Mouse (Mus musculus) midbrain, embryonic 16.5 days (tissue): ENCODE data around the gene Acvr2a. TPM values are rescaled to one million over a fixed set of nuclear protein-coding genes. Genes with fewer than 3 reads are reported as not detected.

ENCODE experiments used
- ATAC-seq: fragments of 200-750 bp; cut with Nextera tagmentation; 2 replicates; pipeline ENCODE4 v1.8.0; 2017; ENCODE audit warnings: moderate TSS enrichment
- H3K27ac ChIP-seq: fragments of 300-500 bp; sonication (generic); 2 replicates; pipeline ENCODE4 v1.5.1; 2014; ENCODE audit warnings: mild to moderate bottlenecking, low read length, mixed read lengths
- H3K27me3 ChIP-seq: fragments of 300-500 bp; sonication (generic); 2 replicates; pipeline ENCODE4 v1.6.1; 2014; ENCODE audit warnings: low read depth, low read length, mixed read lengths; ENCODE audit not compliant: control insufficient read depth, insufficient read depth
- H3K36me3 ChIP-seq: fragments of 300-500 bp; sonication (generic); 2 replicates; pipeline ENCODE4 v1.6.1; 2014; ENCODE audit warnings: mild to moderate bottlenecking, low read length, moderate library complexity, mixed read lengths; ENCODE audit not compliant: control insufficient read depth, insufficient read depth
- H3K4me1 ChIP-seq: fragments of 300-500 bp; sonication (generic); 2 replicates; pipeline ENCODE4 v1.6.1; 2014; ENCODE audit warnings: mild to moderate bottlenecking, low read length, mixed read lengths; ENCODE audit not compliant: control insufficient read depth, insufficient read depth
- H3K4me2 ChIP-seq: fragments of 300-500 bp; sonication (generic); 2 replicates; pipeline ENCODE4 v1.6.1; 2014; ENCODE audit warnings: mild to moderate bottlenecking, low read length, mixed read lengths
- H3K4me3 ChIP-seq: fragments of 300-500 bp; sonication (generic); 2 replicates; pipeline ENCODE4 v1.5.1; 2014; ENCODE audit warnings: low read depth, mild to moderate bottlenecking, low read length, moderate library complexity, mixed read lengths
- H3K9ac ChIP-seq: fragments of 300-500 bp; sonication (generic); 2 replicates; pipeline ENCODE4 v1.6.1; 2014; ENCODE audit warnings: low read depth, low read length, mixed read lengths
- H3K9me3 ChIP-seq: fragments of 300-500 bp; sonication (generic); replicated peaks from 2 replicates; pipeline ENCODE4 v1.6.1; 2014; ENCODE audit warnings: mild to moderate bottlenecking, low read length, mixed read lengths; ENCODE audit not compliant: control insufficient read depth, poor library complexity, severe bottlenecking
- WGBS: fragments of 180-500 bp; shearing (Covaris S2); extraction: QIAGEN DNeasy Blood & Tissue Kit; methylation state at CpG from one replicate; pipeline ENCODE4 v1.1.7; 2014; 5-methylcytosine and 5-hydroxymethylcytosine counted together
- polyA plus RNA-seq: library from polyadenylated mRNA; unstranded; fragments of >200 nt; fragmentation: Nextera tagmentation; extraction: Ambion mirVana; gene quantifications from 2 replicates; pipeline ENCODE4 v1.2.1, GENCODE M21; 2015

Gene Acvr2a
- polyA plus RNA-seq = 45.7 and 52.8 TPM in 2 replicates

- Histone ChIP-seq H3K9ac (peak within 1 kb of the TSS; percentile 93), H3K27ac (peak within 1 kb of the TSS; percentile 98), H3K4me2 (peak within 1 kb of the TSS; percentile 69), H3K27me3 (no peaks in the 10 kb centered on the region), H3K36me3 (no peaks in the 10 kb centered on the region), H3K4me1 (peaks cover 16% of the 10 kb centered on the region), H3K4me3 (peak within 1 kb of the TSS; percentile 96), H3K9me3 (no peaks in the 10 kb centered on the region)
- ATAC-seq = peak; percentile 93
- WGBS = under 1% methylated on average over 78 of the region's 105 CpGs
Observed at GRCm38 (mm10) chr2:48813371-48814222, at the start of gene Acvr2a. Gene Acvr2a, plus strand, starts transcription at chr2:48814109.

GRCm38 (mm10) chr2:48766513-48766912 is 47.4 kb upstream of the Acvr2a start:
- no peaks in the 10 kb centered on the region for H3K4me1 ChIP-seq
- 89% methylated on average over 5 of the region's 5 CpGs for WGBS
- no peak for ATAC-seq

GRCm38 (mm10) chr2:48767778-48768177 is 46.1 kb upstream of the Acvr2a start:
- H3K9ac ChIP-seq = no peak overlapping the region
- H3K4me3 ChIP-seq = no peak overlapping the region
- no peak for ATAC-seq
- H3K36me3 ChIP-seq = no peaks in the 10 kb centered on the region
- no peaks in the 10 kb centered on the region for H3K27me3 ChIP-seq
- H3K4me2 ChIP-seq = no peak overlapping the region
- no peaks in the 10 kb centered on the region for H3K9me3 ChIP-seq
- WGBS = 83% methylated on average over 2 of the region's 2 CpGs
- H3K27ac ChIP-seq = no peak overlapping the region
- no peaks in the 10 kb centered on the region for H3K4me1 ChIP-seq

More at GRCm38 (mm10) chr2:48766513-48766912, 47.4 kb upstream of the Acvr2a start:
- no peak overlapping the region for H3K9ac ChIP-seq
- no peak overlapping the region for H3K4me3 ChIP-seq
- H3K27me3 ChIP-seq = no peaks in the 10 kb centered on the region
- H3K9me3 ChIP-seq = no peaks in the 10 kb centered on the region
- H3K4me2 ChIP-seq = no peak overlapping the region
- H3K27ac ChIP-seq = no peak overlapping the region
- no peaks in the 10 kb centered on the region for H3K36me3 ChIP-seq

GRCm38 (mm10) chr2:48768219-48768618 is 45.7 kb upstream of the Acvr2a start:
- no peak overlapping the region for H3K4me3 ChIP-seq
- 75% methylated on average over 2 of the region's 2 CpGs for WGBS
- H3K36me3 ChIP-seq = no peaks in the 10 kb centered on the region
- no peaks in the 10 kb centered on the region for H3K9me3 ChIP-seq
- no peak overlapping the region for H3K4me2 ChIP-seq
- H3K27ac ChIP-seq = no peak overlapping the region
- H3K27me3 ChIP-seq = no peaks in the 10 kb centered on the region
- ATAC-seq = no peak
- H3K9ac ChIP-seq = no peak overlapping the region
- no peaks in the 10 kb centered on the region for H3K4me1 ChIP-seq

GRCm38 (mm10) chr2:48770100-48770499 is 43.8 kb upstream of the Acvr2a start:
- no peak for ATAC-seq
- H3K4me3 ChIP-seq = no peak overlapping the region
- H3K9me3 ChIP-seq = no peaks in the 10 kb centered on the region
- no peak overlapping the region for H3K9ac ChIP-seq
- H3K4me2 ChIP-seq = no peak overlapping the region
- H3K27ac ChIP-seq = no peak overlapping the region
- no peaks in the 10 kb centered on the region for H3K4me1 ChIP-seq
- WGBS = 89% methylated on average over 7 of the region's 7 CpGs
- H3K36me3 ChIP-seq = no peaks in the 10 kb centered on the region
- no peaks in the 10 kb centered on the region for H3K27me3 ChIP-seq

GRCm38 (mm10) chr2:48770634-48771033 is 43.3 kb upstream of the Acvr2a start:
- 84% methylated on average over 3 of the region's 3 CpGs for WGBS
- no peak overlapping the region for H3K9ac ChIP-seq
- H3K9me3 ChIP-seq = no peaks in the 10 kb centered on the region
- no peaks in the 10 kb centered on the region for H3K27me3 ChIP-seq
- H3K27ac ChIP-seq = no peak overlapping the region
- no peaks in the 10 kb centered on the region for H3K36me3 ChIP-seq
- H3K4me3 ChIP-seq = no peak overlapping the region
- no peak for ATAC-seq
- no peak overlapping the region for H3K4me2 ChIP-seq
- H3K4me1 ChIP-seq = no peaks in the 10 kb centered on the region

GRCm38 (mm10) chr2:48775281-48775680 is 38.6 kb upstream of the Acvr2a start:
- no peaks in the 10 kb centered on the region for H3K4me1 ChIP-seq
- H3K4me2 ChIP-seq = no peak overlapping the region
- H3K9ac ChIP-seq = no peak overlapping the region
- no peak overlapping the region for H3K4me3 ChIP-seq
- H3K36me3 ChIP-seq = no peaks in the 10 kb centered on the region
- no peaks in the 10 kb centered on the region for H3K9me3 ChIP-seq
- no peaks in the 10 kb centered on the region for H3K27me3 ChIP-seq
- 94% methylated on average over 3 of the region's 3 CpGs for WGBS
- no peak for ATAC-seq
- no peak overlapping the region for H3K27ac ChIP-seq

- Histone ChIP-seq H3K9ac (no peak overlapping the region), H3K4me1 (0 out of 2 replicates have a peak, but pooled peaks cover 2% of the 10 kb centered on the region), H3K27me3 (no peaks in the 10 kb centered on the region), H3K27ac (no peak overlapping the region), H3K36me3 (no peaks in the 10 kb centered on the region), H3K9me3 (no peaks in the 10 kb centered on the region), H3K4me2 (no peak overlapping the region), H3K4me3 (no peak overlapping the region)
- 0 out of 2 replicates have a peak, but pooled peaks have one; percentile 56 for ATAC-seq
- WGBS = 55% methylated on average over 3 of the region's 3 CpGs
Observed at GRCm38 (mm10) chr2:48788901-48789300, 25.0 kb upstream of the Acvr2a start.
